Mouse (Mus musculus) MEL (cell line): ENCODE data around the gene Npm3. TPM values are rescaled to one million over a fixed set of nuclear protein-coding genes. Genes with fewer than 3 reads are reported as not detected.
A peak's percentile ranks its signal among the peaks of the same experiment; 100 is the strongest.

Source experiments
- DNase-seq: peaks from one replicate; pipeline ENCODE4 v3.0.0; 2011; ENCODE audit warnings: low read depth, low spot score
- H3K27ac ChIP-seq: 2 replicates; pipeline ENCODE4 v1.5.1; 2012; ENCODE audit warnings: low read depth, mild to moderate bottlenecking, control low read depth, low read length, moderate library complexity; ENCODE audit not compliant: control insufficient read depth
- H3K27me3 ChIP-seq, 2 experiments: fragments of 150-350 bp in 1 of 2; sonication (generic) in 1 of 2; 2 replicates each; pipeline ENCODE4 v1.6.1; 2012; ENCODE audit warnings: low read length in 2 of 2, mild to moderate bottlenecking in 2 of 2, improper control_type of control experiment in 1 of 2, moderate library complexity in 1 of 2; ENCODE audit not compliant: insufficient read depth in 2 of 2, control insufficient read depth in 1 of 2
- H3K36me3 ChIP-seq, 2 experiments: 2 replicates each; pipeline ENCODE4 v1.6.1; 2012 to 2014; ENCODE audit warnings: low read length in 2 of 2, improper control_type of control experiment in 1 of 2, inconsistent platforms in 1 of 2, mild to moderate bottlenecking in 1 of 2; ENCODE audit not compliant: insufficient read depth in 2 of 2, control insufficient read depth in 1 of 2
- H3K4me1 ChIP-seq, 2 experiments: fragments of 150-350 bp in 1 of 2; sonication (generic) in 1 of 2; 2 replicates each; pipeline ENCODE4 v1.6.1; 2012; ENCODE audit warnings: low read length in 2 of 2, improper control_type of control experiment in 1 of 2, mild to moderate bottlenecking in 1 of 2; ENCODE audit not compliant: insufficient read depth in 2 of 2, control insufficient read depth in 1 of 2
- H3K4me3 ChIP-seq, 2 experiments: fragments of 150-350 bp in 1 of 2; sonication (generic) in 1 of 2; 2 replicates each; pipeline ENCODE4 v1.5.1; 2012; ENCODE audit warnings: low read depth in 2 of 2, low read length in 2 of 2, mild to moderate bottlenecking in 2 of 2, moderate library complexity in 2 of 2, control low read depth in 1 of 2, improper control_type of control experiment in 1 of 2; ENCODE audit not compliant: control insufficient read depth in 1 of 2, insufficient read depth in 1 of 2
- H3K79me2 ChIP-seq: 2 replicates; pipeline ENCODE4 v1.6.1; 2012; ENCODE audit warnings: mild to moderate bottlenecking, low read length, moderate library complexity; ENCODE audit not compliant: control insufficient read depth, poor library complexity, insufficient read depth
- H3K9ac ChIP-seq: 2 replicates; pipeline ENCODE4 v1.6.1; 2012; ENCODE audit warnings: low read depth, mild to moderate bottlenecking, control low read depth, low read length, moderate library complexity; ENCODE audit not compliant: control insufficient read depth, poor library complexity, severe bottlenecking
- H3K9me3 ChIP-seq: fragments of 150-350 bp; sonication (generic); replicated peaks from 2 replicates; pipeline ENCODE4 v1.6.1; 2012; ENCODE audit warnings: mild to moderate bottlenecking, low read length, improper control_type of control experiment, moderate library complexity; ENCODE audit not compliant: insufficient read depth
- JUND ChIP-seq: IDR thresholded peaks from 2 replicates; pipeline ENCODE4 v1.6.1; 2011; ENCODE audit warnings: low read depth, mild to moderate bottlenecking, improper control_type of control experiment, low read length
- MAX ChIP-seq: IDR thresholded peaks from 2 replicates; pipeline ENCODE4 v1.6.1; 2011; ENCODE audit warnings: low read length, improper control_type of control experiment
- POLR2AphosphoS5 ChIP-seq: IDR thresholded peaks from 2 replicates; pipeline ENCODE4 v1.6.1; 2012; ENCODE audit warnings: low read depth, borderline replicate concordance, mild to moderate bottlenecking, inconsistent platforms, low read length, moderate library complexity, mixed read lengths
- RCOR1 ChIP-seq: IDR thresholded peaks from 2 replicates; pipeline ENCODE4 v1.6.1; 2012; ENCODE audit warnings: low read depth, mild to moderate bottlenecking, inconsistent platforms, low read length, improper control_type of control experiment
- SIN3A ChIP-seq: IDR thresholded peaks from 2 replicates; pipeline ENCODE4 v1.6.1; 2012; ENCODE audit warnings: low read length, improper control_type of control experiment, inconsistent platforms
- TBP ChIP-seq: IDR thresholded peaks from 2 replicates; pipeline ENCODE4 v1.8.0; 2011; ENCODE audit warnings: low read depth, low read length, improper control_type of control experiment
- TCF12 ChIP-seq: IDR thresholded peaks from 2 replicates; pipeline ENCODE4 v1.6.1; 2014; ENCODE audit warnings: low read depth, mild to moderate bottlenecking, inconsistent platforms, low read length, improper control_type of control experiment, moderate library complexity
- UBTF ChIP-seq: IDR thresholded peaks from 2 replicates; pipeline ENCODE4 v1.6.1; 2012; ENCODE audit warnings: low read depth, mild to moderate bottlenecking, inconsistent platforms, low read length, improper control_type of control experiment, moderate library complexity, borderline replicate concordance; ENCODE audit not compliant: insufficient read depth
- USF1 ChIP-seq: IDR thresholded peaks from 2 replicates; pipeline ENCODE4 v1.6.1; 2014; ENCODE audit warnings: low read depth, mild to moderate bottlenecking, inconsistent platforms, low read length, improper control_type of control experiment, moderate library complexity
- ZC3H11A ChIP-seq: IDR thresholded peaks from 2 replicates; pipeline ENCODE4 v1.6.1; 2012; ENCODE audit warnings: low read depth, mild to moderate bottlenecking, inconsistent platforms, low read length, improper control_type of control experiment
- polyA plus RNA-seq, 2 experiments: library from polyadenylated mRNA; stranded (reverse) in 1 of 2; unstranded in 1 of 2; fragments of >175 nt in 1 of 2; fragments of >200 nt in 1 of 2; gene quantifications; 2 replicates each; pipeline versions ENCODE4 v1.2.1 to v1.2.4; 2012; ENCODE audit warnings: low replicate concordance in 2 of 2, low read depth in 1 of 2; ENCODE audit not compliant: insufficient read length in 2 of 2, insufficient read depth in 1 of 2, missing spikeins in 1 of 2
- total RNA-seq: library from RNA; depleted of rRNA; stranded (reverse); fragments of 300-350 nt; gene quantifications from 2 replicates; pipeline ENCODE4 v1.2.3, GENCODE M21; 2012; rRNA removed

Gene Npm3
- total and polyA plus RNA-seq, 3 experiments = 426 to 602 TPM; not detected in 1

DNA sequence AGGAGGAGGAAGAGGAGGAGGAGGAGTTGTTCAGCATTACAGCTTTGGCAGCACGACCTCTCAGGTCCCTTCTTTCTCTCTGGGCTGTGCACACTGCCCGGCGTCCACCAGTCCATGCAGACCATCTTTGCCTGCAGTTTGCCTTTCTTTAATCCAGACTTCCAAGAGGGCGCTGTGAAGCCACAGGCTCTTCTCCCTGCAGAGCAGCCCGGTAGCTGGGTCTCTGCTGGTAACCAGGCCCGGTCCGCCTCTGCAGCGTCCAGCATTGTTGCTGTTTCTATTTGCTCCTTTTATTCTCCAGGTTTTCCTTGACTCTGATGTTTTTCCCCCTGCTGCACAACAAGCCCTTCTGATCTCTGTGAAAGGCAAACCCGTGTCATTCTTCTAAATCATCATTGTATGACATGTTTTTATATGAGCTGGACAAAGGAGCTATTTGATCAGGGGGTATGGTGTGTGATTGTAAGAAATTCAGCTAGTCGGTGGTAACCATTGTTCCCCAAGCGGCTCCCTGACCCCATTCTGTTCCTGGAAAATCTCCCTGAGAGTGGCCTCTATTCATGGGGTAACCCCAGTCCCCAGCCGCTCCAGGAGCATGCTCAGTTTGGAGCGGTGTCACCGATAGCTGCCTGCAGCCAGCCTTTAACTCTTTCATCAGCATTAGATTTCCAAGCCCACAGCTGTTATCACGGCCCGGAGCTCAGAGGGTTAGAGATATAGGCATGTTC lies 31.7 kb downstream of the Npm3 start (continued):
- TF ChIP-seq POLR2AphosphoS5 = no peak
- no peak for TF ChIP-seq TBP
- TF ChIP-seq RCOR1 = no peak
- peak; percentile 38; the same call in 1 of the 2 replicates for TF ChIP-seq SIN3A
- no peak for TF ChIP-seq JUND
- no peak for TF ChIP-seq MAX

DNA sequence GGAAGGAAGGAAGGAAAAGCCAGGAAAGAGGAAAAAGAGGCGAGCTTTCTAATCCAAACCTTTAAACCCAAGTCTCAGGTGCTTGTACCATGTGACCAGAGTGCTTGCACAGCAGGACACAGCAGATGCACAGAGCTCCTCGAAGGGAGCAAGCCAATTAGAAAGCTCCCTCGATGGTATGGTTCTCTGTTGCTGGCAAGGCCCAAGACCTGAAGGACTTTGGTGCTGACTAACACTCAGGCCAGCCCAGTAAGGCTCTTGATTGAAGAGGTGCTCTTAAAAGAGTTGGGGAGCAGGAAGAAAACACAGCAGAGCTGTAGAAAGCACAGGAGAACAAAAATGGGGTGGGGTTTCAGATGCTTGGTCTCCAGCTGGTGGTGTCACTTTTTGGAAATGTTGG lies 40.7 kb downstream of the Npm3 start:
- Histone ChIP-seq H3K27me3 (peaks cover 5 to 8% of the 10 kb centered on the region in 2 experiments), H3K36me3 (no peaks in the 10 kb centered on the region), H3K4me1 (no peaks in the 10 kb centered on the region), H3K79me2 (no peaks in the 10 kb centered on the region), H3K9ac (no peak overlapping the region), H3K4me3 (no peak overlapping the region), H3K9me3 (no peaks in the 10 kb centered on the region), H3K27ac (no peak overlapping the region)
- TF ChIP-seq ZC3H11A (no peak), USF1 (0 out of 2 replicates have a peak, but pooled peaks have one; percentile 13), UBTF (no peak), POLR2AphosphoS5 (no peak), TCF12 (no peak)
- no peak for DNase-seq

Other genes with a start within 250 kb of the Npm3 start
- 14.9 and 16.4 TPM in 2 replicates for gene Poll, start 189.1 kb downstream of the Npm3 start, total RNA-seq
- 10 to 100 TPM in 1 of 2 experiments, not detected in 1; 19.0 TPM for gene Poll, start 189.1 kb downstream of the Npm3 start, polyA plus RNA-seq
- 31.7 and 34.9 TPM in 2 replicates for gene Gm17018, start 189.0 kb downstream of the Npm3 start, total RNA-seq
- gene Gm17018, start 189.0 kb downstream of the Npm3 start, polyA plus RNA-seq = 10 to 100 TPM in 1 of 2 experiments, not detected in 1; 62.6 TPM
- gene Fbxw4, start 89.3 kb downstream of the Npm3 start, total RNA-seq = 9.4 and 12.4 TPM in 2 replicates
- 10 to 100 TPM in 1 of 2 experiments, not detected in 1; 45.3 TPM for gene Fbxw4, start 89.3 kb downstream of the Npm3 start, polyA plus RNA-seq
- not detected in 2 replicates for gene Fgf8, start 6.7 kb downstream of the Npm3 start, total RNA-seq
- not detected for gene Fgf8, start 6.7 kb downstream of the Npm3 start, polyA plus RNA-seq
- gene Mgea5, start 34.2 kb upstream of the Npm3 start, total RNA-seq = 54.4 and 64.2 TPM in 2 replicates
- 10 to 100 TPM in 1 of 2 experiments, not detected in 1; 67.0 TPM for gene Mgea5, start 34.2 kb upstream of the Npm3 start, polyA plus RNA-seq
- gene Kcnip2, start 66.5 kb upstream of the Npm3 start, total RNA-seq = not detected in 2 replicates
- under 1 TPM in 1 of 2 experiments, not detected in 1; 0.14 TPM for gene Kcnip2, start 66.5 kb upstream of the Npm3 start, polyA plus RNA-seq
- gene Armh3, start 248.9 kb upstream of the Npm3 start, total RNA-seq = 4.1 TPM in 2 replicates
- gene Armh3, start 248.9 kb upstream of the Npm3 start, polyA plus RNA-seq = 10 to 100 TPM in 1 of 2 experiments, not detected in 1; 10.8 TPM